Mouse (Mus musculus) heart, adult 2 months (tissue): ENCODE measurements around the gene Cdk5rap3. TPM values are rescaled to one million over a fixed set of nuclear protein-coding genes. Genes with fewer than 3 reads are reported as not detected.
A peak's percentile ranks its signal among the peaks of the same experiment; 100 is the strongest.

Experiments used
- DNase-seq, 2 experiments: peaks; one replicate each; pipeline ENCODE4 v3.0.0; 2021
- H3K27ac ChIP-seq: fragments of 200-600 bp; 2 replicates; pipeline ENCODE4 v1.8.1; 2022
- H3K27me3 ChIP-seq: fragments of 200-500 bp; 2 replicates; pipeline ENCODE4 v1.6.1; 2012; ENCODE audit warnings: mild to moderate bottlenecking, low read length, inconsistent platforms, mixed read lengths; ENCODE audit not compliant: control insufficient read depth, insufficient read depth
- H3K36me3 ChIP-seq: fragments of 200-500 bp; 2 replicates; pipeline ENCODE4 v1.6.1; 2012; ENCODE audit warnings: low read length, inconsistent platforms; ENCODE audit not compliant: control insufficient read depth, insufficient read depth
- H3K4me1 ChIP-seq: fragments of 200-500 bp; 2 replicates; pipeline ENCODE4 v1.6.1; 2011; ENCODE audit warnings: low read length; ENCODE audit not compliant: control insufficient read depth, insufficient read depth
- H3K4me3 ChIP-seq: fragments of 200-600 bp; 2 replicates; pipeline ENCODE4 v1.8.1; 2022
- H3K79me2 ChIP-seq: fragments of 200-500 bp; replicated peaks from 2 replicates; pipeline ENCODE4 v1.6.1; 2012; ENCODE audit warnings: mild to moderate bottlenecking, inconsistent platforms, low read length, moderate library complexity, mixed read lengths; ENCODE audit not compliant: control insufficient read depth, insufficient read depth
- H3K9ac ChIP-seq: fragments of 200-500 bp; 2 replicates; pipeline ENCODE4 v1.6.1; 2012; ENCODE audit warnings: low read depth, mild to moderate bottlenecking, control low read depth, inconsistent platforms, low read length, mixed read lengths
- CTCF ChIP-seq: fragments of 200-600 bp; IDR thresholded peaks from 2 replicates; pipeline ENCODE4 v1.8.1; 2022; ENCODE audit warnings: antibody characterized with exemption, mild to moderate bottlenecking, moderate library complexity
- EP300 ChIP-seq: fragments of 200-500 bp; IDR thresholded peaks from 2 replicates; pipeline ENCODE4 v1.6.1; 2011; ENCODE audit warnings: low read depth, low read length, control low read depth; ENCODE audit not compliant: insufficient read depth
- POLR2A ChIP-seq: fragments of 200-500 bp; IDR thresholded peaks from 2 replicates; pipeline ENCODE4 v1.6.1; 2011; ENCODE audit warnings: mild to moderate bottlenecking, low read depth, low read length, control low read depth; ENCODE audit not compliant: insufficient read depth
- WGBS: fragments of 180-500 bp; shearing (Covaris S2); methylation state at CpG from one replicate; pipeline ENCODE4 v1.1.7; 2018; 5-methylcytosine and 5-hydroxymethylcytosine counted together
- intact Hi-C: fragments of 180-260 bp; cut with DNase I; formaldehyde crosslinking; loops from one replicate; pipeline ENCODE4 v1.15.1; 2025
- polyA plus RNA-seq: library from polyadenylated mRNA; depleted of rRNA; stranded (reverse); fragments of >200 nt; gene quantifications from 2 replicates; pipeline ENCODE4 v1.2.3, GENCODE M21; 2012
- total RNA-seq, 2 experiments: library from RNA; stranded (reverse); gene quantifications; 2 replicates each; pipeline ENCODE4 v1.2.3; 2021

The Cdk5rap3 gene
- total and polyA plus RNA-seq, 3 experiments, result 13.8 to 25.2 (median 17.4) TPM

GRCm38 (mm10) chr11:96878715-96879114 lies 37.6 kb downstream of the Cdk5rap3 start:
- no peaks in the 10 kb centered on the region for H3K79me2 ChIP-seq
- WGBS, result 53% methylated on average over 3 of the region's 3 CpGs
- no peak for DNase-seq
- H3K4me3 ChIP-seq, result no peak overlapping the region
- no peak overlapping the region for H3K9ac ChIP-seq
- no peak overlapping the region for H3K27ac ChIP-seq
- H3K36me3 ChIP-seq, result no peaks in the 10 kb centered on the region
- H3K4me1 ChIP-seq, result no peaks in the 10 kb centered on the region
- 0 out of 2 replicates have a peak, but pooled peaks cover 2% of the 10 kb centered on the region for H3K27me3 ChIP-seq
- intact Hi-C loops, result no loop called here
- TF ChIP-seq POLR2A, result no peak
- TF ChIP-seq EP300, result no peak
- TF ChIP-seq CTCF, result no peak

GRCm38 (mm10) chr11:96877071-96877470 lies 39.2 kb downstream of the Cdk5rap3 start:
- intact Hi-C loops, result no loop called here
- Histone ChIP-seq H3K4me3 (no peak overlapping the region), H3K36me3 (no peaks in the 10 kb centered on the region), H3K27me3 (0 out of 2 replicates have a peak, but pooled peaks cover 2% of the 10 kb centered on the region), H3K27ac (no peak overlapping the region), H3K79me2 (no peaks in the 10 kb centered on the region), H3K9ac (no peak overlapping the region), H3K4me1 (no peaks in the 10 kb centered on the region)
- no peak for DNase-seq
- no peak for TF ChIP-seq POLR2A
- no peak for TF ChIP-seq CTCF
- TF ChIP-seq EP300, result no peak
- 60% methylated on average over 4 of the region's 4 CpGs for WGBS

- H3K79me2 ChIP-seq, result no peaks in the 10 kb centered on the region
- H3K4me3 ChIP-seq, result no peak overlapping the region
- DNase-seq, result no peak
- no peak overlapping the region for H3K27ac ChIP-seq
- WGBS, result 35% methylated on average over 13 of the region's 13 CpGs
- TF ChIP-seq CTCF, result no peak
- TF ChIP-seq EP300, result no peak
- TF ChIP-seq POLR2A, result no peak
- H3K9ac ChIP-seq, result no peak overlapping the region
- H3K36me3 ChIP-seq, result no peaks in the 10 kb centered on the region
- intact Hi-C loops, result no loop called here
- H3K27me3 ChIP-seq, result 0 out of 2 replicates have a peak, but pooled peaks cover 2% of the 10 kb centered on the region
- no peaks in the 10 kb centered on the region for H3K4me1 ChIP-seq
These were observed 39.8 kb downstream of the Cdk5rap3 start for GRCm38 (mm10) chr11:96876300-96877040.

- Histone ChIP-seq H3K27ac (no peak overlapping the region), H3K9ac (no peak overlapping the region), H3K36me3 (no peaks in the 10 kb centered on the region), H3K4me3 (peak overlapping the region; percentile 33; the same call in 1 of the 2 replicates), H3K27me3 (0 out of 2 replicates have a peak, but pooled peaks cover 2% of the 10 kb centered on the region), H3K79me2 (no peaks in the 10 kb centered on the region), H3K4me1 (no peaks in the 10 kb centered on the region)
- intact Hi-C loops, result no loop called here
- WGBS, result 1% methylated on average over 35 of the region's 35 CpGs
- peak; percentile 73 to 74 for DNase-seq
- TF ChIP-seq POLR2A (no peak), CTCF (no peak), EP300 (no peak)
These were observed 40.6 kb downstream of the Cdk5rap3 start for GRCm38 (mm10) chr11:96875745-96876144.

- no peaks in the 10 kb centered on the region for H3K4me1 ChIP-seq
- no peak for DNase-seq
- no peak for TF ChIP-seq EP300
- no peak for TF ChIP-seq CTCF
- no peak for TF ChIP-seq POLR2A
- H3K27me3 ChIP-seq, result 0 out of 2 replicates have a peak, but pooled peaks cover 2% of the 10 kb centered on the region
- intact Hi-C loops, result no loop called here
- H3K9ac ChIP-seq, result no peak overlapping the region
- WGBS, result 48% methylated on average over 4 of the region's 4 CpGs
- no peaks in the 10 kb centered on the region for H3K36me3 ChIP-seq
- H3K79me2 ChIP-seq, result no peaks in the 10 kb centered on the region
- no peak overlapping the region for H3K4me3 ChIP-seq
- no peak overlapping the region for H3K27ac ChIP-seq
These were observed 41.0 kb downstream of the Cdk5rap3 start for GRCm38 (mm10) chr11:96875270-96875669.

GRCm38 (mm10) chr11:96873601-96874140 lies 42.6 kb downstream of the Cdk5rap3 start:
- 0 out of 2 replicates have a peak, but pooled peaks cover 2% of the 10 kb centered on the region for H3K27me3 ChIP-seq
- no peak overlapping the region for H3K27ac ChIP-seq
- H3K4me1 ChIP-seq, result no peaks in the 10 kb centered on the region
- 75% methylated on average over 11 of the region's 11 CpGs for WGBS
- H3K4me3 ChIP-seq, result no peak overlapping the region
- H3K36me3 ChIP-seq, result no peaks in the 10 kb centered on the region
- H3K9ac ChIP-seq, result no peak overlapping the region
- no peaks in the 10 kb centered on the region for H3K79me2 ChIP-seq
- DNase-seq, result no peak
- intact Hi-C loops, result no loop called here
- no peak for TF ChIP-seq POLR2A
